Mouse (Mus musculus) brain, embryonic 18.5 days (tissue): Measurements from ENCODE around the gene Olig2.
"Not testable (repeated sequence)": the region's sequence is repeated elsewhere in the genome, so short reads cannot be mapped to it uniquely, and the experiment has no call there.

Source experiments
- DNase-seq: peaks from one replicate; pipeline ENCODE4 v3.0.0-alpha.2; 2012; ENCODE audit warnings: low read depth, low spot score

The Olig2 gene

DNA sequence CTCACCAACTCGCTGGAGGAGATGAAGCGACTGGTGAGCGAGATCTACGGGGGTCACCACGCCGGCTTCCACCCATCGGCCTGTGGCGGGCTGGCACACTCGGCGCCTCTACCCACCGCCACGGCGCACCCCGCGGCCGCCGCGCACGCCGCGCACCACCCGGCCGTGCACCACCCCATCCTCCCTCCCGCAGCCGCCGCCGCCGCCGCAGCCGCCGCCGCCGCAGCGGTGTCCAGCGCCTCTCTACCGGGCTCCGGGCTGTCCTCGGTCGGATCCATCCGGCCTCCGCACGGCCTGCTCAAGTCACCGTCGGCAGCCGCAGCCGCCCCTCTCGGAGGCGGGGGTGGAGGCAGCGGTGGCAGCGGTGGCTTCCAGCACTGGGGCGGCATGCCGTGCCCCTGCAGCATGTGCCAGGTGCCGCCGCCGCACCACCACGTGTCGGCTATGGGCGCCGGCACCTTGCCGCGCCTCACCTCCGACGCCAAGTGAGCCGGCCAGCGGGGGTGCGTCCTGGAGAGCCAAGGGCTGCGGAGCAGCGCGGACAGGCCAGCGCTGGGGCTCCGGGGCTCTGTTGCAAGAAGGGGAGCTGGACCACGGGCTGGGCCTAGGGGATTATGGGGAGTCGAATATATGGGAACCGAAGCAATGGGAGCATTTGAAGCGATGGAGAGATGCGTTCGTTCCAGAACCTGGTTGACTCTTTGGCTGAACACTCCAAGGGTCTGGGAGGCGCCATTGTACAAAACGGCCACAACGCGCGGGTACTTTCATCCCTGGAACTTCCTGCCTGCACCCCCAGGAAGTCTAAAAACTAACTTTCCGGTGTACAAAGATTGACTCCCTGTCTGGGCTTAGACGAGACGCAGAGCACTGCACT is 1.9 kb downstream of the Olig2 start:
- no peak for DNase-seq

DNA sequence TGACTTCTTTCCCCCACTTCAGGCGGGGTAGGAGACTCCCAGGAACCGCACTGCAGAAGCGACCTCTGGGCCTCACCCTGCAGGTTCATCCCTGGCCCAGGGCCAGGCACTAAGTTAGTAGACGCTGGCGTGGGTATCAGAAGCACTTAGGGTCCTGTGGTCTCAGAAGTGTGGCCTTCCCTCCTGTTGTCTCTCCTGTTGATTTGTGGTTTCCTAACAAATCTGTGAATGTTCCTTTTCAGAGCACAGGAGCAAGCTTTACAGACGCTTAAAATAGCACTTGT is 2.4 kb downstream of the Olig2 start:
- no peak for DNase-seq

DNA sequence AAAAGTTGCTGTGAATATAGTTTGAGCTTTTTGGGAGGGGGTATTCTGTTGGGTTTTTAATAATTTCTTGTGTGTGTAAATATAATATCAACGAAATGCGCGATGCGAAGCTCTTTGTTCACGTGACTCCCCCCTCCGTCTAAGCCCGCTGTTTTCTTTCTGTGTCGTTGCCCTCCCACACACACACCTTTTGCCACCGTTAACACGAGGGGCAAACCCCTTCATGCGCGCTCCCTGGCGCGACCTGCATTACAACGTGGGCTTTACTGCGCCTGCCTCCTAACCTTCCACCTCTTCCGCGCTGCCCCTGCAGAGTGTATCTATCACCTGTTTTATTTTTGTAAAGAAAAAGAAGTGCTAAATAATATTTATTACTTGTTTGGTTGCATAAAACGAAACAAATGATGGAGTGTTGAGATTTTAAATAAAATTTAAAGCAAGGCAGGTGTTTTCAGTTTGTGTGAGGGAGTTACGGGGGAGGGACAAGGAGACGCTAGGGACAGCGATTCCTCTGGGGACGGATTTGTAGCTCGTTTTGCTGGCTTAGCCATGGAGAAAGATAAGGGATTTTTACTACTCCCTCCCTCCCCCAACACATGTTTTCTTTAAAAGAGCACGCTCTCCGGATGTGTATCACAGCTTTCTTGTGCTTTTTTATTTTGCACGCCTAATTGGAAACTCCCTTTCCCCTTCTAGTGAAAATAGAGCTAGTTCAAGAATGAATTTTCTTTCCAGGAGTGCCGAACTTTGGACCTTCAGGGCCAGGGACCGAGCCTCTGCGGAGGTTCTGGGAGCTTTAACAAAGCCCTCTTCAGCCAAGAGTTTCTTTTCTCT is 3.2 kb downstream of the Olig2 start:
- DNase-seq = no peak

DNA sequence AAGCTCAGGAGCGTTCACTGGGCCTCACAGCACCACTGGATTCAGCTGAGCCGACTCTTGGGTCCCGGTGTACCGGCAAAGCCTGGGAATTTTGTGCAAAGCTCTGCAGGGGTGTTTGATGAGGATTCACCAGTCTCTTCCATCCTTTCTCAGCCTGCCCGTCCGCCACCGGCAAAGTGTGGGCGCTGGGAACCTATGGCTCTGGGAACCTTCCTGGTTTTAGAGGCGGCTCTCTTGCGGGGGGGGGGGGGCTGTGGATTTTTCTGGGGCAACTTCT is 3.8 kb downstream of the Olig2 start:
- DNase-seq = no peak

GRCm38 (mm10) chr16:91229643-91230042 is 4.4 kb downstream of the Olig2 start:
- no peak for DNase-seq

DNA sequence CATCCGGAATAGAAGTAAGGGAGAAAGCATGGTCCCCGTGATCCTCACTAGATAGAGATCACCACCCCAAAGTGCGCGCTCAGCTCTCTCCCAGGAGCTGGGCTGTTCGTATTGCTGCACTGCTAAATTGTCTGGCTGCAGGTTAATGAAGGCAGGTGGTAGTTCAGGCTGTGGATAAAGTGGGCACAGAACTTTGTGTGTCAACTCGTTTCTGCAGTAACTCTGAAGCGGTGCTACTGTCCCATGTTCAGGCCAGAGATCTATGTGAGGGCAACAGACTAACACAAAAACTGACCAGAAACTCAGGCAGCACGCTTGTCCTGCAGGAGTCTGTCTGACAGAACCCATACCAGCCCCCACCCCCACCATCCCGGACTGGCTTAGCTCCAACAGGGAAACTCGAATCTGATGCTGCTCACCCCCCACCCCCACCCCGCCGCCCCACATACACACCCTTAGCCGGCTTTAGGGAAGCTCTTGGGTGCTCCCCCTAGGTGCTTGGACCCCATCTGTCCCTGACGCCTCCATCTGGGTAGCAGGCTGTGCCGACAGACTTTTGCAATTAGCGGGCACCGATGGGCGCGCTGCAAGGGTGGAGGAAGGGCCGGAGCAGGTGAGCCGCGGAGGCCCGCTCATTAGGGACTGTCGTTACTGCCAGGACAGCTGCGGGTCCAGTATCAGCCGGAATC is 6.7 kb downstream of the Olig2 start:
- DNase-seq = no peak

DNA sequence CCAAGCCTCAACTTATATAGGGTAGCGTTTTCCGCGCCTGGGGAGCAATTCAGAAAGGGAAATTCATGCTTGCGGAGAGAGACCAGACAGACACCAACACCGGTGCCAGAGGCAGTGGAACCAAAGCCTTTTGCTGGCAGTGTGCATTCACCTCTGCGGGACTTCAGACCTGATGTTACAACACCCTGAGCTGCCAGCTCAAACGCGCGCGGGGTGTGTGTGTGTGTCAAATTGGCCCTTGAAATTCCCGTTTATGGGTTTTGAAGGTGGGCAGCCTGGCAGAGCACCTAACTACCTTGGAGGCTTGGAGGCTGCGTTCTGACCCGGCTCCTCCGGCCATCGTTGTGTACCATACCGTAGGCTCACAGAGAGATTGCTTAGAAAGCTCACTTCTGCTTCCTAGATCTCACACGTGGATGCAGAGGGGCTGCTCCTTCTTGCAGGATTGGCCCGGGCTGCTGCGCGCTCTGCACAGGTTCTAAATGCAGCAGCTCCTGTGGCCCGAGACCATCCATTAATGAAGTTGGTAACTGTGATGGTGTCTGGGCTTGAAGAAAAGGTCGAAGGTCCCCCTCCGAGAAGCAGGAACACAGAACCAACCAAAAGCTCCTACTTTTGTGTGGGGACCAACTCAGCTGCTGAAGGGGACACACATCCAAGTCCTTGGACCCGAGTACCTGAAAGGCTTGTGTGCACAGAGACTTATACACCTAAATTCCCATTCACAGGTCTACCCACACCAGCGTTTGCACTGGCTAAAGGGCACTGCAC is 7.4 kb downstream of the Olig2 start:
- DNase-seq = no peak

DNA sequence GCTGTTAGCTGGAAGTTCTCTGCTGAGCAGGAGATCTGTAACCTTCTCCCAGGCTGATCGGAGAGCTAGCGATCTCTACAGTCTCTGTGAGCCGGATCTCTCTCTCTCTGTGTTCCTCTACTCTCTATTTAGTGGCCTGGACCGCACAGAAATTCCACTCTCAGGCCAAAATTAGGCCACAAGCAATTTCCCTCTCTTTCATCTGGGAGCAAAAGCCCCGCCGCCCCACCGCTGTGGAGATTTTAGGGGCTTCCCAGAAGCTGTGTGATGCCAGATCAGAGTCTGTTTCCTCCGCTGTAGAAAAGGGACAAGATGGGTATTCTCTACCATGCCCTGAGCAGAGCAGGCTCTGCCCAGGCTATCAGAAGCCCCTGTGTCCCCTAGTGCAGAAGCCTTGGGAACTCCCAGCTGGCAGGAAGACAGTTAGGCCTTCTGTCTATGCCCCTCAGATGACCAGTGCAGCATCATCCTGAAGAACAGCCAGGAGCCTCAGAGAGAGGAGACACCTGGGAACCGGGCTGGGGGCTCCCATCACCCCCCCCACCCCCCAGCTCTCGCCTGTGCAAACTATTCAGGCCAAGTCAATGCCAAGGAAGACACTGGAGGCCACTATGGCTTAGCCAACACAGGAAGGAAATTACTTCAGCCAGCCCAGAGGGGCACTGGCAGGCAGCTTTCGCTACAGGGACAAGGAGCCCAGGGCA is 8.1 kb downstream of the Olig2 start:
- DNase-seq = no peak

- no peak for DNase-seq
Measured at GRCm38 (mm10) chr16:91239024-91239423, 13.8 kb downstream of the Olig2 start.

- no peak for DNase-seq
Measured at GRCm38 (mm10) chr16:91246292-91246691, 21.0 kb downstream of the Olig2 start.

DNA sequence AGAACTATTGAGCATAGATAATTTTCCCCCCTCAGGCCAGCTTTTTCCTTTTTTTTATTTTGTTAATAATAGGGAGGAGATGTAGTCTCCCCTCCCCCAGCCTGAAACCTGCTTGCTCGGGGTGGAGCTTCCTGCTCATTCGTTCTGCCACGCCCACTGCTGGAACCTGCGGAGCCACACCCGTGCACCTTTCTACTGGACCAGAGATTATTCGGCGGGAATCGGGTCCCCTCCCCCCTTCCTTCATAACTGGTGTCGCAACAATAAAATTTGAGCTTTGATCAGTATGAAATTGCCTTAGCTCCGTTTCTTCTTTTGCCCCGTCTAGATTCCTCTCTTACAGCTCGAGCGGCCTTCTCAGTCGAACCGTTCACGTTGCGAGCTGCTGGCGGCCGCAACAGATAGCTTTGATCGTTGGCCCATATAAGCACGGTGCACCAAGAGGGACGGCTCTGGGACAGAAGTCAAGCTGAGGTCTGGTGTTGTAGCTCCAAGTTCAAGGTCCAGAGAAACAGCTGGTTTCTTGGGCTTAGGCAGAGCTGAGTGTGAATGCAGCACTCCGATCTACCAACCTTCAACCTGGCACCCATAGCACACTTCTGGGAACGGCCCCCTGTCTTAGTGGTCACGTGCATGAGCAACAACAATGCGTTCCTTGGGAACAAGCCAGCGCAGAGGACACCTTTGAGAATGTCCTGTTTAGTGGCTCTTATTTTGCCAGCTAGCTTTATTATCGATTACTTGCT is 30.3 kb downstream of the Olig2 start:
- not testable (repeated sequence) for DNase-seq

- no peak for DNase-seq
Measured at GRCm38 (mm10) chr16:91258956-91259355, 33.7 kb downstream of the Olig2 start.

DNA sequence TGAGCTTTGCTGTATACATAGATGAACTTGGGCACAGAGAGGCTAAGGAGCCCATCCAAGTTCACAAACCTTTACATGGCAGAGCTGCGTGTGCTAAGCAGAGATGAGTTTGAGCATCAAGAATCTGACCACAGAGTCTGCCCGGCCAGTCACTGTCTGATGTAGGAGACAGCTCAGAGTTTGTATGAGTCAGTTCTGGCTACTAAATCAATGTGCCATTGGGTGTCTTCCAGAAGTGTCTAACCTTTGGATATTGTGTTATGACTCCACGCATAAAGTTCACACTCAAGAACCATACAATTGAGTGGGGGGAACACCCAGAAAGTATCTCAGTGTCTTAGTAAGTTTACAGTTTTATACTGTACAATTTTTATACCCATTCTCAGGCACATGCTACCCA is 35.6 kb downstream of the Olig2 start:
- no peak for DNase-seq

DNA sequence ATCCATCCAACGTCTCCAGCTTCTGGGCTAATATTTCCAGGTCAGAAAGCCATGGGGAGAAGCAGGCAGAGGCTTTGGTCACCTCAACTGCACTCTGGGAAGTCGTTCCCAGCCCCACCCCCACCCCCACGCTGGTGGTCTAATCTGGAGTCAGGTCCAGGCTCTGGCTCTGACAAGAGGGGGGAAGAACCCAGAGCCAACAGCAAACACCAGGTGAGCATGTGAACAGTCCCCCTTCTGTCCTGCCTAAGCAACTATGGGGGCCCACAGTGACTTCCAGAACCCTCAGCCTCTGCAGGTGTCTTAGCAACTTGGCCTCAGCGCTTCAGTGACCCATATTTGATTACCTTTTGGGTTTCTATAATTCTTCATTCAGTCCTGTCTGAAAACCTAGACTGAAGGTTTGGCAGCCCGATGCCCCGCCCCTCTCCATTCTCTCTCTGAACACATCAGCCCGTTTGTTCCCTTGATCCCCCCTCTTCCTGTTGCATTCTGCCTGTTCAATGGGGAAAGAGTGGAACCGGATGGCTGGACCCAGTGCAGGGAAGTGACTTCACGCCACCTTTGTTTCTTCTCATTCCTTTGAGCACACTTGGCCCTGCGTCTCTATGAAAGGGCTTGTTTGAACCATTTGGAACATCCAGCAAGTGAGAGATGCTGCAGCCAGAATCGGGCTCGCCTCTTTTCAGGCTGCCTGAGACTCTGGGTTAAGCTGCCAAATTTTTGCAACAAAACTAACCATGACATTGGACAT is 37.4 kb downstream of the Olig2 start:
- DNase-seq = peak; percentile 57

DNA sequence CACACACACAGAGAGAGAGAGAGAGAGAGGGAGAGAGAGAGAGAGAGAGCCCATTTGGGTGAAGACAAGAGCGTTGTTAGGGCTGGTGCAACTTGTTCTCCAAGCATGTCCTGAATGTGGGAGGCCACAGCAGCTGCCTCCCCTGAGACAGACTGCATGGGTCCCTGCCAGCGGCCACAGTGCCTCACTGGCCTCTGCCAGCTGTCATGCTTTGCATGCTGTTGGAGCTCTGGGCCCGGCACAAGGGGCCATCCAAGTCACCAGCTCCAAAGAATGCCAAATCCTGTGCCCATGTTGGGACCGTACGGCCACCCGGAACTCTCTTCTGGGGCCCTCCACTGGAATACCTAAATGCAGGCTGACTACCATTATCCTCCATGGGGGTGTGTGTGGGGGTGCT is 40.7 kb downstream of the Olig2 start:
- DNase-seq = peak; percentile 56

- DNase-seq = no peak
Measured at GRCm38 (mm10) chr16:91268724-91269452, 43.6 kb downstream of the Olig2 start.

GRCm38 (mm10) chr16:91269468-91270211 is 44.4 kb downstream of the Olig2 start, which contains the start of gene Olig1:
Gene Olig1, plus strand, starts transcription at chr16:91269772.
- DNase-seq = peak; percentile 50

- DNase-seq = no peak
Measured at GRCm38 (mm10) chr16:91270212-91270971, 45.1 kb downstream of the Olig2 start.
